Comparison of ENCODE assay signal across 9 mouse cellular contexts in the genomic region with DNA sequence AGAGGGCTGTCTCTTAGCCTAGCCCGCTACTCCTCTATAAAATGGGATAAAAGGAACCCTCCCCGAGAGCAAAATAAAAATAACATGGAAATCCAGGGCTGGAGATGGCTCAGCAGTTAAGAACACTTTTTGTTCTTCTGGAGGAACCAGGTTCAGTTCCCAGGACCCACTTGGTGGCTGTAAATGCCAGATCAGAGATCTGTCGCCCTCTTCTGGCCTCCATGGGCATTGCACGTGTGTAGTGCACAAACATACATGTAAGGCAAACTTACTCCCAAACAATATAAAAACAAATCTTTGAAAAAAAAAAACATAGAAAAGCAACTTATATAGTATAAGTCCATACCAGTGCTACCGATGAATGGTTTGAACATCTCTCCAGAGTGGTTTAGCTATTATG.
DNase-seq lines count a peak whose midpoint lies in the region; ATAC-seq and TF ChIP-seq lines count a peak whose summit lies in the region.
"Had no signal": no experiment of that assay in that cellular context is flagged by ENCODE, and none has a peak within 500 bp of the region (broad histone marks: within the 10 kb centered on the region; RNA-seq: fewer than 3 reads in every experiment).

No protein-coding gene starts in this region.

- no peaks in the 10 kb centered on the region for H3K27me3 ChIP-seq in hindbrain, embryonic 11.5 days (ENCODE audit: control insufficient read depth, insufficient read depth, low read length)
- no peaks in the 10 kb centered on the region for H3K27me3 ChIP-seq in hindbrain, embryonic 13.5 days
- H3K27me3 ChIP-seq in kidney, postnatal 0 days (ENCODE audit: insufficient read depth, low read length) = no peaks in the 10 kb centered on the region
- peaks cover 7% of the 10 kb centered on the region for H3K27me3 ChIP-seq in spleen, adult 2 months (ENCODE audit: control insufficient read depth, insufficient read depth, low read length)
- no peaks in the 10 kb centered on the region for H3K27me3 ChIP-seq in hindbrain, embryonic 12.5 days

- TF ChIP-seq POLR2A in spleen, adult 2 months (IDR thresholded peaks at IDR 0.05; ENCODE audit: low read depth, low read length) = no peak

- no peaks in the 10 kb centered on the region for H3K9me3 ChIP-seq in hindbrain, embryonic 11.5 days (ENCODE audit: control insufficient read depth, low read length)
- no peaks in the 10 kb centered on the region for H3K9me3 ChIP-seq in hindbrain, embryonic 13.5 days
- H3K9me3 ChIP-seq in kidney, postnatal 0 days (replicated peaks; ENCODE audit: low read length) = no peaks in the 10 kb centered on the region
- H3K9me3 ChIP-seq in hindbrain, embryonic 12.5 days (replicated peaks) = no peaks in the 10 kb centered on the region
- H3K9me3 ChIP-seq: liver, embryonic 15.5 days had no signal

- H3K9ac ChIP-seq in hindbrain, embryonic 11.5 days (ENCODE audit: low read depth, low read length) = no peak overlapping the region
- H3K9ac ChIP-seq in hindbrain, embryonic 13.5 days = no peak overlapping the region
- no peak overlapping the region for H3K9ac ChIP-seq in kidney, postnatal 0 days (ENCODE audit: low read depth, low read length)
- no peak overlapping the region for H3K9ac ChIP-seq in hindbrain, embryonic 12.5 days
- H3K9ac ChIP-seq: liver, embryonic 15.5 days had no signal

- H3K36me3 ChIP-seq in hindbrain, embryonic 11.5 days (ENCODE audit: control insufficient read depth, insufficient read depth, low read length) = no peaks in the 10 kb centered on the region
- H3K36me3 ChIP-seq in hindbrain, embryonic 13.5 days = no peaks in the 10 kb centered on the region
- H3K36me3 ChIP-seq in kidney, postnatal 0 days (ENCODE audit: insufficient read depth, low read length) = no peaks in the 10 kb centered on the region
- H3K36me3 ChIP-seq in spleen, adult 2 months (ENCODE audit: control insufficient read depth, insufficient read depth, low read length) = no peaks in the 10 kb centered on the region
- H3K36me3 ChIP-seq in hindbrain, embryonic 12.5 days = no peaks in the 10 kb centered on the region
- H3K36me3 ChIP-seq: liver, embryonic 15.5 days had no signal

- H3K4me3 ChIP-seq in hindbrain, embryonic 11.5 days (ENCODE audit: low read depth, low read length) = no peak overlapping the region
- H3K4me3 ChIP-seq in hindbrain, embryonic 13.5 days = no peak overlapping the region
- no peak overlapping the region for H3K4me3 ChIP-seq in kidney, postnatal 0 days (replicated peaks; ENCODE audit: low read depth, low read length)
- no peak overlapping the region for H3K4me3 ChIP-seq in spleen, adult 2 months (ENCODE audit: extremely low read depth, insufficient read depth, insufficient read length)
- H3K4me3 ChIP-seq in hindbrain, embryonic 12.5 days = no peak overlapping the region
- H3K4me3 ChIP-seq: liver, embryonic 15.5 days had no signal

- no peak overlapping the region for H3K4me2 ChIP-seq in hindbrain, embryonic 11.5 days (replicated peaks; ENCODE audit: low read depth, low read length)
- no peak overlapping the region for H3K4me2 ChIP-seq in hindbrain, embryonic 13.5 days
- no peak overlapping the region for H3K4me2 ChIP-seq in kidney, postnatal 0 days (ENCODE audit: low read length)
- H3K4me2 ChIP-seq in hindbrain, embryonic 12.5 days (replicated peaks) = no peak overlapping the region
- H3K4me2 ChIP-seq: liver, embryonic 15.5 days had no signal

- peak; percentile 48 for DNase-seq in hindbrain, embryonic 11.5 days (ENCODE audit: low spot score)
- DNase-seq in CD4-positive helper T cell, adult 2 months (ENCODE audit: low read depth, low spot score) = peak; percentile 31
- DNase-seq in ZHBTc4 (ENCODE audit: low read depth, low spot score) = peak; percentile 78
- no peak for DNase-seq in kidney, postnatal 0 days (ENCODE audit: low spot score)
- DNase-seq in spleen, adult 2 months (ENCODE audit: low read depth in 1 of 2, low spot score in 2 of 2) = peak in 1 of 2 experiments; percentile 18
- DNase-seq in frontal cortex, postnatal 14 days (ENCODE audit: low spot score in 2 of 2) = no peak

- WGBS in hindbrain, embryonic 11.5 days = 65% methylated on average over 5 of the region's 5 CpGs
- WGBS in hindbrain, embryonic 13.5 days = 72% methylated on average over 5 of the region's 5 CpGs
- 67% methylated on average over 5 of the region's 5 CpGs for WGBS in kidney, postnatal 0 days
- WGBS in spleen, adult 2 months = 64% methylated on average over 5 of the region's 5 CpGs
- WGBS in hindbrain, embryonic 12.5 days = 59% methylated on average over 5 of the region's 5 CpGs

- no peak for ATAC-seq in hindbrain, embryonic 11.5 days (ENCODE audit: low FRiP score)
- ATAC-seq in hindbrain, embryonic 13.5 days (ENCODE audit: low FRiP score) = no peak
- ATAC-seq in kidney, postnatal 0 days (replicated peaks; ENCODE audit: low FRiP score, low read depth) = no peak
- ATAC-seq in hindbrain, embryonic 12.5 days (ENCODE audit: low FRiP score) = no peak

- no peaks in the 10 kb centered on the region; the same call in 1 of the 2 replicates for H3K4me1 ChIP-seq in hindbrain, embryonic 11.5 days (replicated peaks; ENCODE audit: control insufficient read depth, insufficient read depth, low read length)
- peaks cover 9% of the 10 kb centered on the region; the same call in 1 of the 2 replicates for H3K4me1 ChIP-seq in hindbrain, embryonic 13.5 days (replicated peaks)
- H3K4me1 ChIP-seq in kidney, postnatal 0 days (replicated peaks; ENCODE audit: insufficient read depth, low read length) = no peaks in the 10 kb centered on the region
- no peaks in the 10 kb centered on the region for H3K4me1 ChIP-seq in spleen, adult 2 months (ENCODE audit: control insufficient read depth, insufficient read depth, insufficient read length)
- peaks cover 7% of the 10 kb centered on the region; the same call in 1 of the 2 replicates for H3K4me1 ChIP-seq in hindbrain, embryonic 12.5 days
- H3K4me1 ChIP-seq: liver, embryonic 15.5 days had no signal

- peak; percentile 64 for TF ChIP-seq CTCF in kidney, postnatal 0 days (IDR thresholded peaks at IDR 0.05; ENCODE audit: low read depth)
- TF ChIP-seq CTCF in spleen, adult 2 months (IDR thresholded peaks at IDR 0.05; ENCODE audit: extremely low read depth, insufficient read depth, insufficient read length, insufficient replicate concordance) = peak; percentile 39; the same call in 1 of the 2 replicates

- no peak overlapping the region for H3K27ac ChIP-seq in hindbrain, embryonic 11.5 days (ENCODE audit: low read depth, low read length)
- H3K27ac ChIP-seq in hindbrain, embryonic 13.5 days = no peak overlapping the region
- H3K27ac ChIP-seq in kidney, postnatal 0 days = no peak overlapping the region
- H3K27ac ChIP-seq in spleen, adult 2 months (ENCODE audit: insufficient read depth, low read length) = no peak overlapping the region
- H3K27ac ChIP-seq in hindbrain, embryonic 12.5 days = no peak overlapping the region
- H3K27ac ChIP-seq: liver, embryonic 15.5 days had no signal

Comparison
In these comparisons a context has a peak if more than half of its experiments do, and no peak if none do; other contexts are left out.
1. DNase-seq: peak in hindbrain, embryonic 11.5 days (single experiment), CD4-positive helper T cell, adult 2 months (single experiment) and ZHBTc4 (single experiment); none in kidney, postnatal 0 days (single experiment) and frontal cortex, postnatal 14 days (0 of 2).